Comparison of ENCODE assay signal across 14 mouse cellular contexts in the genomic region with DNA sequence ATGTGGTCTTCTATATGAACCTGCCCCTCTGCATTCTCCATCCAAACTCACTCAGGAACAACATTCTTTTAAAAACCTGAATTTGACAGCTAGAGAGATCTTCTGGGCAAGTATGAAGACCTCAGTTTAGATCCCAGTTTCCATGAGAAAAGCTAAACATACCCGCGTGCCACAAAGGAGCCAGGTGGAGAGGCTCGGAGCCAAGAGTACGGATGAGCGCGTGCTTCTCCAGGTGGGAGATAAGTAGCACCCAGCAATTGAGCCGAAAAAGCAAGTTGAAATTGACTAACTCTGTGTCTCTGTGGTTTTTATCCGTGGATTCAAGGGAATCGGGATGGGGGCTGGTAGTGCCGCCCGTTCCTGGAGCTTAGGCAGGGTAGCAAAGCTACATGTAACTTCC.
A peak's percentile ranks its signal among the peaks of the same experiment; 100 is the strongest.
DNase-seq lines count a peak whose midpoint lies in the region.
"Had no signal": no experiment of that assay in that cellular context is flagged by ENCODE, and none has a peak within 500 bp of the region (broad histone marks: within the 10 kb centered on the region; RNA-seq: fewer than 3 reads in every experiment).

No protein-coding gene starts in this region.

- DNase-seq in cerebellum, adult 9-10 months, result peak; percentile 30
- no peak for DNase-seq in cerebellum, adult 11-12 months
- peak; percentile 24 to 51 for DNase-seq in cerebellum, postnatal 25 days
- DNase-seq in cerebellum, adult 9-11 months, result no peak
- DNase-seq in left cerebral cortex, postnatal 4 days, result peak; percentile 20
- DNase-seq in left cerebral cortex, adult 8-10 months (ENCODE audit: low spot score in 2 of 2), result no peak
- DNase-seq: adrenal gland, adult 2 months; adrenal gland, postnatal 14 days; forebrain, postnatal 0 days; gastrocnemius, adult 2 months; gastrocnemius, postnatal 14 days; heart, adult 18-20 months; kidney, adult 11 months; kidney, adult 8-10 months had no signal

- intact Hi-C loops in left cerebral cortex, postnatal 4 days (cut with DNase I), result no loop called here

Comparison
In these comparisons a context has a peak if more than half of its experiments do, and no peak if none do; other contexts are left out.
1. DNase-seq: peak in cerebellum, adult 9-10 months (single experiment), cerebellum, postnatal 25 days (2 of 2) and left cerebral cortex, postnatal 4 days (single experiment); none in cerebellum, adult 11-12 months (single experiment), cerebellum, adult 9-11 months (single experiment) and left cerebral cortex, adult 8-10 months (0 of 2).